Mouse (Mus musculus) embryonic fibroblast, embryonic 13.5 days (primary cell): ENCODE measurements at regions not wholly inside any gene's neighbourhood (a gene's known extent, or its start where the extent isn't known, plus 50 kb on each side); places are given as distances from the start of the nearest gene placed in this dataset.

Experiments
- H3K27ac ChIP-seq: 2 replicates; pipeline ENCODE4 v1.5.1; 2012; ENCODE audit warnings: low read length, control low read depth, inconsistent platforms; ENCODE audit not compliant: insufficient read depth
- H3K4me1 ChIP-seq: 2 replicates; pipeline ENCODE4 v1.6.1; 2011; ENCODE audit warnings: low read length; ENCODE audit not compliant: control insufficient read depth, insufficient read depth
- H3K4me3 ChIP-seq: 2 replicates; pipeline ENCODE4 v1.5.1; 2011; ENCODE audit warnings: mild to moderate bottlenecking, control low read depth, low read length; ENCODE audit not compliant: insufficient read depth
- CTCF ChIP-seq: IDR thresholded peaks from 2 replicates; pipeline ENCODE4 v1.5.1; 2011; ENCODE audit warnings: mild to moderate bottlenecking, control low read depth, low read length, moderate library complexity, borderline replicate concordance; ENCODE audit not compliant: insufficient read depth
- POLR2A ChIP-seq: IDR thresholded peaks from 2 replicates; pipeline ENCODE4 v1.6.1; 2011; ENCODE audit warnings: low read depth, mild to moderate bottlenecking, control low read depth, low read length, moderate library complexity

GRCm38 (mm10) chr1:89359257-89359656 is 95.3 kb upstream of the Agap1 start:
- H3K27ac ChIP-seq = no peak overlapping the region
- H3K4me1 ChIP-seq = no peaks in the 10 kb centered on the region
- TF ChIP-seq POLR2A (no peak), CTCF (no peak)
- no peak overlapping the region for H3K4me3 ChIP-seq

GRCm38 (mm10) chr1:89364547-89365305 is 89.9 kb upstream of the Agap1 start:
- Histone ChIP-seq H3K27ac (no peak overlapping the region), H3K4me3 (no peak overlapping the region), H3K4me1 (peaks cover 11% of the 10 kb centered on the region)
- TF ChIP-seq CTCF = no peak
- no peak for TF ChIP-seq POLR2A

- H3K27ac ChIP-seq = no peak overlapping the region
Observed at GRCm38 (mm10) chr1:89366891-89367290, 87.7 kb upstream of the Agap1 start.

GRCm38 (mm10) chr1:89373806-89374205 is 80.8 kb upstream of the Agap1 start:
- TF ChIP-seq POLR2A (no peak), CTCF (no peak)
- Histone ChIP-seq H3K27ac (no peak overlapping the region), H3K4me3 (no peak overlapping the region), H3K4me1 (no peaks in the 10 kb centered on the region)

More at GRCm38 (mm10) chr1:89366891-89367290, 87.7 kb upstream of the Agap1 start:
- H3K4me1 ChIP-seq = peaks cover 11% of the 10 kb centered on the region
- H3K4me3 ChIP-seq = no peak overlapping the region
- TF ChIP-seq CTCF (no peak), POLR2A (no peak)

- Histone ChIP-seq H3K27ac (no peak overlapping the region), H3K4me3 (no peak overlapping the region), H3K4me1 (no peaks in the 10 kb centered on the region)
- TF ChIP-seq CTCF (no peak), POLR2A (no peak)
Observed at GRCm38 (mm10) chr1:89374271-89374670, 80.3 kb upstream of the Agap1 start.

- TF ChIP-seq POLR2A (no peak), CTCF (no peak)
- H3K27ac ChIP-seq = no peak overlapping the region
- H3K4me3 ChIP-seq = no peak overlapping the region
- H3K4me1 ChIP-seq = no peaks in the 10 kb centered on the region
Observed at GRCm38 (mm10) chr1:89382021-89382420, 72.6 kb upstream of the Agap1 start.

- H3K4me3 ChIP-seq = no peak overlapping the region
- no peaks in the 10 kb centered on the region for H3K4me1 ChIP-seq
- no peak overlapping the region for H3K27ac ChIP-seq
- no peak for TF ChIP-seq CTCF
Observed at GRCm38 (mm10) chr1:89385111-89385510, 69.5 kb upstream of the Agap1 start.

GRCm38 (mm10) chr1:89392711-89393110 is 61.9 kb upstream of the Agap1 start:
- Histone ChIP-seq H3K4me1 (peaks cover 3% of the 10 kb centered on the region; the same call in 1 of the 2 replicates), H3K4me3 (no peak overlapping the region), H3K27ac (no peak overlapping the region)
- TF ChIP-seq POLR2A (no peak), CTCF (no peak)

- Histone ChIP-seq H3K27ac (no peak overlapping the region), H3K4me3 (no peak overlapping the region), H3K4me1 (peaks cover 3% of the 10 kb centered on the region; the same call in 1 of the 2 replicates)
- TF ChIP-seq POLR2A (no peak), CTCF (no peak)
Observed at GRCm38 (mm10) chr1:89394471-89394870, 60.1 kb upstream of the Agap1 start.

- H3K4me3 ChIP-seq = no peak overlapping the region
- no peak for TF ChIP-seq CTCF
- TF ChIP-seq POLR2A = no peak
- H3K27ac ChIP-seq = no peak overlapping the region
- no peaks in the 10 kb centered on the region for H3K4me1 ChIP-seq
Observed at GRCm38 (mm10) chr1:89400734-89401202, 53.8 kb upstream of the Agap1 start.
